Mouse (Mus musculus): ENCODE results near the gene Pik3r5.

The Pik3r5 gene

DNA sequence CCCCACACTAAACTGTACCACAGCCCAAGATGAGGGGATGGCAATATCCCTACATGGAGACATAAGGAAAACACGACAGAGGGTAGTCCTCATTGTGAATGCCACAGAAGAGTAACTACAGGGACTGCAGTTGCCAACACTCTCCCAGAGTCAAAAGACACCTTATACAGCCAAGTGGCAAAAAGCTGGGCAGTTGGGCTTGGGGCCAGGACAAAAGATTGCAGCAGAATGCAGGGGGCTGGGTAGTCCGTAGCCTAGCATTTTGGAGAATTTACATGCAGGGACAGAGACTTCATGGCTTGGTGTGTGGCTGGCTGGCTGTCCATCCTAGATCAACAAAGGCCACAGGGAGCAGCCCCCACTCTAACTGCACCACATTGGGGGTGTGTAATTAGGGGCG, 52.5 kb downstream of the Pik3r5 start:
- no peak overlapping the region for H3K4me3 ChIP-seq (replicated peaks; ENCODE audit: low read length)
- TF ChIP-seq NANOG (IDR thresholded peaks at IDR 0.05; ENCODE audit: borderline replicate concordance, low read length) (no peak), POU5F1 (IDR thresholded peaks at IDR 0.05; ENCODE audit: borderline replicate concordance, low read length) (no peak), CTCF (conservative IDR thresholded peaks at IDR 0.05; ENCODE audit: low read length) (no peak)

GRCm38 (mm10) chr11:68485206-68485942, 53.5 kb downstream of the Pik3r5 start:
- Histone ChIP-seq H3K9me3 (ENCODE audit: low read length) (peaks cover 3% of the 10 kb centered on the region; the same call in 1 of the 2 replicates), H3K36me3 (ENCODE audit: insufficient read depth, low read length) (no peaks in the 10 kb centered on the region), H3K4me1 (replicated peaks; ENCODE audit: low read depth, low read length) (peaks cover 14% of the 10 kb centered on the region), H3K4me3 (replicated peaks; ENCODE audit: low read length) (no peak overlapping the region), H3K27me3 (ENCODE audit: insufficient read depth, low read length) (no peaks in the 10 kb centered on the region; the same call in 1 of the 2 replicates)
- TF ChIP-seq CTCF (conservative IDR thresholded peaks at IDR 0.05; ENCODE audit: low read length) (peak; percentile 80), NANOG (IDR thresholded peaks at IDR 0.05; ENCODE audit: borderline replicate concordance, low read length) (no peak), POU5F1 (IDR thresholded peaks at IDR 0.05; ENCODE audit: borderline replicate concordance, low read length) (no peak)

More for the DNA sequence above, 52.5 kb downstream of the Pik3r5 start:
- Histone ChIP-seq H3K9me3 (ENCODE audit: low read length) (peaks cover 3% of the 10 kb centered on the region; the same call in 1 of the 2 replicates), H3K27me3 (ENCODE audit: insufficient read depth, low read length) (no peaks in the 10 kb centered on the region), H3K4me1 (replicated peaks; ENCODE audit: low read depth, low read length) (peaks cover 13% of the 10 kb centered on the region), H3K36me3 (ENCODE audit: insufficient read depth, low read length) (no peaks in the 10 kb centered on the region)

GRCm38 (mm10) chr11:68486093-68486492, 54.2 kb downstream of the Pik3r5 start:
- Histone ChIP-seq H3K4me3 (replicated peaks; ENCODE audit: low read length) (no peak overlapping the region), H3K9me3 (ENCODE audit: low read length) (no peaks in the 10 kb centered on the region)

DNA sequence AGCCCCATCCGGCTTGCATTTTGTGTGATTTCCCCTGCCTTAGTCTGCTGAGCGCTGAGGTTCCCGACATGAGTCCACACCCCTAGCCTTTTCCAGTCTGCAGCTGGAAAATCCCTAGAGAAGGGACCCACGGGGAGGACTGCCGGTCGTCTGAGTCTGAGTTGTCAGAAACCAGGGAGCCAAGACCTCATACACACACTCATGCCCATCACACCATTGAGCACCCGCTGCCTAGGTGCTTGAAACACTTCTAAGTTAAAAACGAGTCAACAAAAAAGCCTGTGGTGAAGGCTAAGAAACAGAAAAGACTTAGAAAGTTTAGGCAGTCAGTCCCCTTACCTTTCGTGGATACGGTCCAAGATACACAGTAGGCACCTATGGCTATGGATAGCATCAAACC, 55.8 kb downstream of the Pik3r5 start:
- peaks cover 17% of the 10 kb centered on the region for H3K27me3 ChIP-seq (ENCODE audit: insufficient read depth, low read length)
- H3K4me1 ChIP-seq (replicated peaks; ENCODE audit: low read depth, low read length), result peaks cover 14% of the 10 kb centered on the region
- no peaks in the 10 kb centered on the region for H3K36me3 ChIP-seq (ENCODE audit: insufficient read depth, low read length)
- H3K9me3 ChIP-seq (ENCODE audit: low read length), result no peaks in the 10 kb centered on the region
- H3K4me3 ChIP-seq (replicated peaks; ENCODE audit: low read length), result no peak overlapping the region
- TF ChIP-seq POU5F1 (IDR thresholded peaks at IDR 0.05; ENCODE audit: borderline replicate concordance, low read length) (no peak), NANOG (IDR thresholded peaks at IDR 0.05; ENCODE audit: borderline replicate concordance, low read length) (no peak), CTCF (conservative IDR thresholded peaks at IDR 0.05; ENCODE audit: low read length) (no peak)

More at GRCm38 (mm10) chr11:68486093-68486492, 54.2 kb downstream of the Pik3r5 start:
- Histone ChIP-seq H3K27me3 (ENCODE audit: insufficient read depth, low read length) (peaks cover 6% of the 10 kb centered on the region), H3K36me3 (ENCODE audit: insufficient read depth, low read length) (no peaks in the 10 kb centered on the region), H3K4me1 (replicated peaks; ENCODE audit: low read depth, low read length) (peaks cover 14% of the 10 kb centered on the region)
- TF ChIP-seq NANOG (IDR thresholded peaks at IDR 0.05; ENCODE audit: borderline replicate concordance, low read length) (no peak), CTCF (conservative IDR thresholded peaks at IDR 0.05; ENCODE audit: low read length) (no peak), POU5F1 (IDR thresholded peaks at IDR 0.05; ENCODE audit: borderline replicate concordance, low read length) (no peak)

DNA sequence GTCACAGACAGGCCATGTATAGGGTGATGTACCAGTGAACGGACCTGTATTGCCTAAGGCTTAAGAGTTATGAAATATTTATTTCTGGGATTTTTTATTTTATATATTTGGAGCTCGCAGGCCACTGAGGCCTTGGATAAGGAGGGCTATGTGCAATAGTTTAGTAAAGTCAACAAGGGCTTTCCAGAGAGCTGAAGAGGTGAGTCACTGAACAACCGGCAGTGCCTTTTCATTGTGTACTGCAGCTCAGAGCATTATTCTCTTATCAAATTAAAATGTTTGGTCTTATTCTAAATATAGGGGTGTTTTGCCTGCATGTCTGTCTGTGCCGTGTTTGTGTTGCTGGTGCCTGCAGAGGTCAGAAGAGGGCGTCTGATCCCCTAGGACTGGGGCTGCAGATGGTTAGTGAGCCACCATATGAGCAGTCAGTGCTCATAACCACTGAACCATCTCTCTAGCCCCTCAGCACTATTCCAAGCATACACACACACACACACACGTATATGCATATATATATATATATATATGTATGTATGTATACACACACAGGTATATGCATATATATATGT, 56.4 kb downstream of the Pik3r5 start:
- H3K4me1 ChIP-seq (replicated peaks; ENCODE audit: low read depth, low read length), result peaks cover 14% of the 10 kb centered on the region

DNA sequence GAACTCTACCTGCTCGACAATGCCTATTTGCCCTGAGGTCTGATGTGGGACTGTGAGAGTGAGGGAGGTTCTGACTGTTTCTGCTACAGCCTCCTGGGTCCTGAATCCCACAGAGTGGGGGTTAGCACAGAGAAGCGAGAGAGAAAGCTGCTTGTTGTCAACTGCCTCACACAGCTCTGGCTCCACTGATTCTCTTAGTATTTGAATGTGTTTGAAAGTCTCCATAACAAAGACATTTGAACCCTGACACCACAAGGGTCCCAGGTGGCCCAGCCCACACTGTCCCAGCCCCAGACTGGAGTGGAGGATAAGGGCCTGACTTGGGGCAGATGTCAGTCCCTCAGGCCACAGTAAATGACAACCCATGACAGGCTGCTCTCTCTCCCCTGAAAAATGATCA, 57.3 kb downstream of the Pik3r5 start:
- H3K27me3 ChIP-seq (ENCODE audit: insufficient read depth, low read length), result peaks cover 31% of the 10 kb centered on the region
- H3K36me3 ChIP-seq (ENCODE audit: insufficient read depth, low read length), result no peaks in the 10 kb centered on the region
- H3K9me3 ChIP-seq (ENCODE audit: low read length), result 0 out of 2 replicates have a peak, but pooled peaks cover 6% of the 10 kb centered on the region
- peaks cover 18% of the 10 kb centered on the region for H3K4me1 ChIP-seq (replicated peaks; ENCODE audit: low read depth, low read length)
- no peak overlapping the region for H3K4me3 ChIP-seq (replicated peaks; ENCODE audit: low read length)
- TF ChIP-seq POU5F1 (IDR thresholded peaks at IDR 0.05; ENCODE audit: borderline replicate concordance, low read length), result no peak

More for the DNA sequence above, 56.4 kb downstream of the Pik3r5 start:
- H3K36me3 ChIP-seq (ENCODE audit: insufficient read depth, low read length), result no peaks in the 10 kb centered on the region
- 0 out of 2 replicates have a peak, but pooled peaks cover 3% of the 10 kb centered on the region for H3K9me3 ChIP-seq (ENCODE audit: low read length)
- H3K27me3 ChIP-seq (ENCODE audit: insufficient read depth, low read length), result peaks cover 23% of the 10 kb centered on the region
- no peak overlapping the region for H3K4me3 ChIP-seq (replicated peaks; ENCODE audit: low read length)
- no peak for TF ChIP-seq POU5F1 (IDR thresholded peaks at IDR 0.05; ENCODE audit: borderline replicate concordance, low read length)
- TF ChIP-seq NANOG (IDR thresholded peaks at IDR 0.05; ENCODE audit: borderline replicate concordance, low read length), result no peak
- TF ChIP-seq CTCF (conservative IDR thresholded peaks at IDR 0.05; ENCODE audit: low read length), result no peak

DNA sequence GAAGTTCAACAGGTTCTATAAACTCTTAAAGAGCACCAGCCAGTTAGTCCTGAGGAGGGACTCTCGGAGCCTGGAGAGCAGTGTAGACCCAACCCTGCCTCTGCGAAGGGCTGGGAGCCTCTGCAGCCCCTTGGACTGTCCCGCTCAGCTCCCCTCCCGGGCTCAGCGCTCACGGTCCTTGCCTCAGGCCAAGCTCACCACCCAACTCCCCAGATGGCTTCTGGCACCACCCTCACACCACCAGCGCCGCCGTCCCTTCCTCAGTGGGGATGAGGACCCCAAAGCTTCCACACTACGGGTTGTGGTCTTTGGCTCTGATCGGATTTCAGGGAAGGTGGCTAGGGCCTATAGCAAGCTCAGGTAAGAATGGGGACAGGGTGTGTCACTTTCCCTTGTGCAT, 60.7 kb downstream of the Pik3r5 start:
- TF ChIP-seq NANOG (IDR thresholded peaks at IDR 0.05; ENCODE audit: borderline replicate concordance, low read length), result no peak
- no peak for TF ChIP-seq CTCF (conservative IDR thresholded peaks at IDR 0.05; ENCODE audit: low read length)
- no peak for TF ChIP-seq POU5F1 (IDR thresholded peaks at IDR 0.05; ENCODE audit: borderline replicate concordance, low read length)

DNA sequence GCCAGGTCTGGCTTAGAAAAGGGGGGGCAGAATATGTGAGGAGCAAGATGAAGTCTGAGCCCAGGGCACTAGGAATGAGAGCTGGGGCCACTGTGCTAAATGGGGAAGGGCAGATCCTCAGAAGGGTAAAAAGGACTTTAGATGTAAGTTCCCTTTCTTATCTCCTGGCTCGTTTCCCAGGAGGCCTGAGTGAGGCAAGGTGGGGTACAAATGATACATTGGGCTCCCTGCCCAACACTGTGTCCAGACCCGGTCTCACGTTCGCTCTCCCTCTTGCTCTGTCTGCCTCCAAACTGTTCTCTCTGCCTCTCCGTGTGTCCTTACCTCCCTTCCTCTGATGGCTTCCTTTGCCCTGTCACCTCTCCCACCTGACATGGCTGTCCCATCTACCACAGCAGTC, 61.8 kb downstream of the Pik3r5 start:
- Histone ChIP-seq H3K4me1 (replicated peaks; ENCODE audit: low read depth, low read length) (peaks cover 36% of the 10 kb centered on the region), H3K27me3 (ENCODE audit: insufficient read depth, low read length) (peaks cover 40% of the 10 kb centered on the region), H3K4me3 (replicated peaks; ENCODE audit: low read length) (peak overlapping the region; percentile 48; the same call in 1 of the 2 replicates), H3K9me3 (ENCODE audit: low read length) (0 out of 2 replicates have a peak, but pooled peaks cover 6% of the 10 kb centered on the region), H3K36me3 (ENCODE audit: insufficient read depth, low read length) (no peaks in the 10 kb centered on the region)
- TF ChIP-seq POU5F1 (IDR thresholded peaks at IDR 0.05; ENCODE audit: borderline replicate concordance, low read length) (no peak), NANOG (IDR thresholded peaks at IDR 0.05; ENCODE audit: borderline replicate concordance, low read length) (no peak), CTCF (conservative IDR thresholded peaks at IDR 0.05; ENCODE audit: low read length) (no peak)

More for the DNA sequence above, 60.7 kb downstream of the Pik3r5 start:
- H3K27me3 ChIP-seq (ENCODE audit: insufficient read depth, low read length), result peaks cover 40% of the 10 kb centered on the region
- H3K9me3 ChIP-seq (ENCODE audit: low read length), result 0 out of 2 replicates have a peak, but pooled peaks cover 6% of the 10 kb centered on the region
- no peaks in the 10 kb centered on the region for H3K36me3 ChIP-seq (ENCODE audit: insufficient read depth, low read length)
- H3K4me1 ChIP-seq (replicated peaks; ENCODE audit: low read depth, low read length), result peaks cover 31% of the 10 kb centered on the region
- no peak overlapping the region for H3K4me3 ChIP-seq (replicated peaks; ENCODE audit: low read length)
